26 mouse cellular contexts compared by ENCODE assay signal in the genomic region with DNA sequence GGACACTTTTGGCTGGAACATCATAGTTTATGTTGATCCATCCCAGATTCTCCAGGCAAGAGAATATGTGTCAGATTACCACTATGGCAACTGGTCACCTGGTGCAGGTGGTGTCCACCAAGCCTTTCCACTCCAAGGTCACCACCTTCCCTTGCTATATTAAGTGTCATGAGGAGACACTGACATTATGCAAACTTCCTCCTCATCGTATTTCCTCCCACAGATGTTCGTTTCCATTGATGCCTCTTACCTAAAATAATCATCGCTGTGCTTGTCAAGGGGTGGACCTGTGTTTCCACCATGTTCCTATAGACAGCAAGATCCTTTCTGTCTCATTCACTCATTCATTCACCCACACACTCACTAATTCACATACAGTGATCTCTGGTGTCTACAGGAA.
"Had no signal": no experiment of that assay in that cellular context is flagged by ENCODE, and none has a peak within 500 bp of the region (broad histone marks: within the 10 kb centered on the region; RNA-seq: fewer than 3 reads in every experiment).

No protein-coding gene starts in this region.

- H3K4me3 ChIP-seq: embryonic facial prominence, embryonic 10.5 days; embryonic facial prominence, embryonic 12.5 days; embryonic facial prominence, embryonic 13.5 days; embryonic facial prominence, embryonic 15.5 days; erythroblast, embryonic 14.5 days; forebrain, embryonic 10.5 days; forebrain, embryonic 12.5 days; forebrain, embryonic 13.5 days; forebrain, embryonic 15.5 days; gastrocnemius, adult 2 months; heart, adult 2 months had no signal

- H3K9me3 ChIP-seq: embryonic facial prominence, embryonic 10.5 days; embryonic facial prominence, embryonic 12.5 days; embryonic facial prominence, embryonic 13.5 days; embryonic facial prominence, embryonic 15.5 days; forebrain, embryonic 10.5 days; forebrain, embryonic 12.5 days; forebrain, embryonic 13.5 days; forebrain, embryonic 15.5 days had no signal

- H3K4me1 ChIP-seq: embryonic facial prominence, embryonic 12.5 days; embryonic facial prominence, embryonic 15.5 days; forebrain, embryonic 12.5 days; forebrain, embryonic 13.5 days; forebrain, embryonic 15.5 days had no signal

- H3K4me2 ChIP-seq: embryonic facial prominence, embryonic 12.5 days; embryonic facial prominence, embryonic 13.5 days; embryonic facial prominence, embryonic 15.5 days; forebrain, embryonic 12.5 days; forebrain, embryonic 13.5 days; forebrain, embryonic 15.5 days had no signal

- H3K27me3 ChIP-seq: embryonic facial prominence, embryonic 12.5 days; embryonic facial prominence, embryonic 13.5 days; embryonic facial prominence, embryonic 15.5 days; forebrain, embryonic 12.5 days; forebrain, embryonic 13.5 days; forebrain, embryonic 15.5 days had no signal

- H3K9ac ChIP-seq: embryonic facial prominence, embryonic 12.5 days; embryonic facial prominence, embryonic 13.5 days; embryonic facial prominence, embryonic 15.5 days; forebrain, embryonic 12.5 days; forebrain, embryonic 13.5 days; forebrain, embryonic 15.5 days; forebrain, postnatal 0 days had no signal

- DNase-seq: cerebellum, adult 8-10 months; cerebellum, adult 9-10 months; cerebellum, adult 9-11 months; cerebellum, postnatal 10 days; cerebellum, postnatal 14 days; cerebellum, postnatal 25 days; cerebellum, postnatal 36 days; embryo, embryonic 11 days; forebrain, postnatal 0 days; gastrocnemius, adult 2 months; gastrocnemius, postnatal 10 days; gastrocnemius, postnatal 14 days; gastrocnemius, postnatal 25 days; gastrocnemius, postnatal 36 days; heart, adult 11 months; heart, adult 18-20 months; heart, adult 2 months had no signal

- H3K36me3 ChIP-seq: embryonic facial prominence, embryonic 10.5 days; embryonic facial prominence, embryonic 12.5 days; embryonic facial prominence, embryonic 13.5 days; embryonic facial prominence, embryonic 15.5 days; forebrain, embryonic 10.5 days; forebrain, embryonic 12.5 days; forebrain, embryonic 15.5 days had no signal

- H3K27ac ChIP-seq: embryonic facial prominence, embryonic 10.5 days; embryonic facial prominence, embryonic 12.5 days; embryonic facial prominence, embryonic 13.5 days; embryonic facial prominence, embryonic 15.5 days; forebrain, embryonic 10.5 days; forebrain, embryonic 12.5 days; forebrain, embryonic 13.5 days; forebrain, embryonic 15.5 days; gastrocnemius, adult 2 months; heart, adult 2 months had no signal
